Mouse (Mus musculus): ENCODE results near the gene Dppa2.

DNA sequence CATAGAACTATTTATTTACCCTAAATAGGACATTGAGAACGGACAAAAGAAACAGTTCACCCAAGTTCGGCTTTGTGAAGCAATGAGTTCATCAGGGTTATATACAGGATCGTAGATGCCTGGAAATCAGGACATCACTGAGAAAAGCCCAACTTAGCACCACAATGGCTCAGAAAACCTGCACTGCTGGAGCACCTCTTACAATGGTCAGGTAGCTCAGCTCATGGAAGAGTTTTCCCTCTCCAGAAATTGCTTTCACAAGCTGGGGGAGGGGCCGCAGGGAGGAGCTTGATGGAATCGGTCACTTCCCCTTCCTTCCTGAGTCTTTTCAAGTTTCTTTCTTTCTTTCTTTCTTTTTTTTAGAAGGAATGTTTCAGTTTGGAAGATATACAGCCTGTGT lies 52.0 kb downstream of the Dppa2 start:
- TF ChIP-seq CTCF (conservative IDR thresholded peaks at IDR 0.05; ENCODE audit: insufficient read depth, insufficient read length, low read depth, low read length) (no peak), POLR2A (IDR thresholded peaks at IDR 0.05; ENCODE audit: low read depth, low read length) (no peak)
